Mouse (Mus musculus): ENCODE data around the gene Lce1i. TPM values are rescaled to one million over a fixed set of nuclear protein-coding genes. Genes with fewer than 3 reads are reported as not detected.
A peak's percentile ranks its signal among the peaks of the same experiment; 100 is the strongest.

Gene Lce1i
- polyA plus RNA-seq, 1 experiment from 2014 or later = not detected

DNA sequence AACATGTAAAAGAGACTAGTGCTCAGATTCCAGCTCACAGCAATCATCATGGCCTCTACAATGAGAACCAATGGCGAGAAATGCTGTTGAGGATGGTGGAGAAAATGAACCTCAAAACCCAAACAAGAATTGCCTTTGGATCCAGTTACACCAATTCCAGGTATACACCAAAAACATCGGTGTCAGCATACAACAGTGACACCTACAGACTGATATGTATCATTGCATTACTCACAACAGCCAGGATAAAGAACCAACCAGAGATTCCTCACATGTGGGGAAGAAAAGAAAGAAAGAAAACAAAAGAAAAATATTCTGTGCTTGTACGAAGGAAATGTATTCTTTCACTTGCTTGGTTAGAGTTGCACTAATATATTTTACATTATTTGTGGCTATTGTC is 7.1 kb downstream of the Lce1i start:
- Histone ChIP-seq H3K36me3 (ENCODE audit: insufficient read depth, low read length) (no peaks in the 10 kb centered on the region), H3K9ac (ENCODE audit: low read depth, low read length) (no peak overlapping the region), H3K4me1 (replicated peaks; ENCODE audit: insufficient read depth, low read length) (no peaks in the 10 kb centered on the region), H3K4me2 (ENCODE audit: low read length) (no peak overlapping the region), H3K27ac (no peak overlapping the region), H3K27me3 (ENCODE audit: insufficient read depth, low read length) (no peaks in the 10 kb centered on the region), H3K9me3 (replicated peaks; ENCODE audit: low read length) (no peaks in the 10 kb centered on the region), H3K4me3 (replicated peaks; ENCODE audit: low read depth, low read length) (no peak overlapping the region)
- DNase-seq (ENCODE audit: low spot score) = peak; percentile 16
- TF ChIP-seq CTCF (IDR thresholded peaks at IDR 0.05; ENCODE audit: low read depth) = peak; percentile 63
- WGBS = 22% methylated on average over 3 of the region's 3 CpGs
- no peak for ATAC-seq (replicated peaks; ENCODE audit: low FRiP score, low read depth)

- Histone ChIP-seq H3K9me3 (replicated peaks; ENCODE audit: low read length) (no peaks in the 10 kb centered on the region), H3K4me3 (replicated peaks; ENCODE audit: low read depth, low read length) (no peak within 1 kb of the TSS), H3K27me3 (ENCODE audit: insufficient read depth, low read length) (no peaks in the 10 kb centered on the region), H3K36me3 (ENCODE audit: insufficient read depth, low read length) (no peaks in the 10 kb centered on the region), H3K4me2 (ENCODE audit: low read length) (no peak within 1 kb of the TSS), H3K4me1 (replicated peaks; ENCODE audit: insufficient read depth, low read length) (no peaks in the 10 kb centered on the region), H3K27ac (no peak within 1 kb of the TSS), H3K9ac (ENCODE audit: low read depth, low read length) (no peak within 1 kb of the TSS)
- ATAC-seq (replicated peaks; ENCODE audit: low FRiP score, low read depth) (no peak), DNase-seq (ENCODE audit: low spot score) (no peak)
- WGBS = 95% methylated on average over 1 of the region's 1 CpGs
- TF ChIP-seq CTCF (IDR thresholded peaks at IDR 0.05; ENCODE audit: low read depth) = no peak
Observed at GRCm38 (mm10) chr3:92764965-92765364, 13.7 kb downstream of the Lce1i start, which contains the start of gene Lce1h. Gene Lce1h (minus strand): TSS chr3:92765065.

DNA sequence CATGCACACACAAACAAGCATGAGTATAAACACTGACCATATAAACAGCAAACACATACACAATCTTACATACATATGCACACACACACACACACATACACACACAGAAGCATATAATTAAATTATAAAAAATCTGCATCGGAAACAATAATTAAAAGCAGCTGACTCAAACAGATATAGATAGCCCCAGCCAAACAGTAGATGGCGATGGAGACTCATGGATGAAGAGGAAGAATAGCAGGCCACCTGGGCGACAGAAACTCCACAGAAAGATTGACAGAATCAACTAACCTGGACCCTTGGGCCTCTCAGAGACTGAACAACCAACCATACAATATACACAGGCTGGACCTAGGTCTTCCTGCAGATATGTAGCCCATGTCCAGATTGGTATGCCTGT is 25.5 kb downstream of the Lce1i start:
- Histone ChIP-seq H3K9ac (ENCODE audit: low read depth, low read length) (no peak overlapping the region), H3K9me3 (replicated peaks; ENCODE audit: low read length) (no peaks in the 10 kb centered on the region), H3K4me1 (replicated peaks; ENCODE audit: insufficient read depth, low read length) (no peaks in the 10 kb centered on the region), H3K4me3 (replicated peaks; ENCODE audit: low read depth, low read length) (no peak overlapping the region), H3K27me3 (ENCODE audit: insufficient read depth, low read length) (no peaks in the 10 kb centered on the region), H3K36me3 (ENCODE audit: insufficient read depth, low read length) (no peaks in the 10 kb centered on the region), H3K4me2 (ENCODE audit: low read length) (no peak overlapping the region), H3K27ac (no peak overlapping the region)
- DNase-seq (ENCODE audit: low spot score) = peak; percentile 1
- ATAC-seq (replicated peaks; ENCODE audit: low FRiP score, low read depth) = no peak
- TF ChIP-seq CTCF (IDR thresholded peaks at IDR 0.05; ENCODE audit: low read depth) = peak; percentile 39; the same call in 1 of the 2 replicates
- WGBS = 38% methylated on average over 3 of the region's 3 CpGs

DNA sequence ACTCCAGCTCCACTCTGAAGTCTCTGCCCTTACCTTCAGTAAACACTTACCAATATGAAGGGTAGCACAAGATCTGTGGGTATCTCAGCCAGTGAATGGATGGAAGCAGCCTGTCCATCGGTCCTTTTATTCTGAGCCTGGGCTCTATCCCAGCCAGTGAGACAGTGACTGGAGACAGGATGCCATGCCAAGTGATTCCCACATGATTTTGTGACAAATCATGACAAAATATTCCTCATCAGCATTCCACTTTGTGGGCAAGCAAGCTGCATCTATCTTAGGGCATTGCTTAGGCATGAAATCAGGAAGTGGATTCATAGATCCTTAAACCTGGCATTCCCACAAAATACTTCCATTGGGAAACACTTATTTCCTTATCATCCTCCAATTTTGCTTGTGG is 26.5 kb downstream of the Lce1i start, which contains the start of gene Lce1g:
Gene Lce1g (minus strand): TSS at position 101 of the 400 bp plus-strand sequence.
- Histone ChIP-seq H3K4me3 (replicated peaks; ENCODE audit: low read depth, low read length) (no peak within 1 kb of the TSS), H3K9ac (ENCODE audit: low read depth, low read length) (no peak within 1 kb of the TSS), H3K9me3 (replicated peaks; ENCODE audit: low read length) (no peaks in the 10 kb centered on the region), H3K27me3 (ENCODE audit: insufficient read depth, low read length) (no peaks in the 10 kb centered on the region), H3K4me2 (ENCODE audit: low read length) (no peak within 1 kb of the TSS), H3K36me3 (ENCODE audit: insufficient read depth, low read length) (no peaks in the 10 kb centered on the region), H3K27ac (no peak within 1 kb of the TSS), H3K4me1 (replicated peaks; ENCODE audit: insufficient read depth, low read length) (no peaks in the 10 kb centered on the region)
- DNase-seq (ENCODE audit: low spot score) = no peak
- no peak for TF ChIP-seq CTCF (IDR thresholded peaks at IDR 0.05; ENCODE audit: low read depth)
- WGBS = 86% methylated on average over 1 of the region's 1 CpGs
- ATAC-seq (replicated peaks; ENCODE audit: low FRiP score, low read depth) = no peak

DNA sequence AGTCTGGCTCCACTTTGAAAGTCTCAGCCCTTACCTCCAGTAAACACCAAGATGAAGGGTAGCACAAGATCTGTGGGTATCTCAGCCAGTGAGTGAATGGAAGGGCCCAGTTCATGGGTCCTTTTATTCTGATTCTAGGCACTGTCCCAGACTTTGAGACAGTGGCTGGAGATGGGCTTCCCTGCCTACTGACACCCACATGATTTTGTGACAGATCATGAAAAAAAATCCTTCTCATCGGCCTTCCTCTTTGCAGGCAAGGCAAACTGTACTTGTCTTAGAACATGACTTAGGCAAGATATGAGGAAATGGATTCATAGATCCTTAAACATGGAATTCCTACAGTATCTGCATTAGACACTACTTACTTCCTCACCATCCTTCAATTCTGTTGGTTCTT is 39.7 kb downstream of the Lce1i start, which contains the start of gene Gm38119:
Gene Gm38119 (minus strand): TSS at position 101 of the 400 bp plus-strand sequence.
- Histone ChIP-seq H3K4me1 (replicated peaks; ENCODE audit: insufficient read depth, low read length) (no peaks in the 10 kb centered on the region), H3K27ac (no peak within 1 kb of the TSS), H3K9ac (ENCODE audit: low read depth, low read length) (no peak within 1 kb of the TSS), H3K27me3 (ENCODE audit: insufficient read depth, low read length) (no peaks in the 10 kb centered on the region), H3K9me3 (replicated peaks; ENCODE audit: low read length) (no peaks in the 10 kb centered on the region), H3K36me3 (ENCODE audit: insufficient read depth, low read length) (no peaks in the 10 kb centered on the region), H3K4me3 (replicated peaks; ENCODE audit: low read depth, low read length) (no peak within 1 kb of the TSS), H3K4me2 (ENCODE audit: low read length) (no peak within 1 kb of the TSS)
- WGBS = 86% methylated on average over 1 of the region's 1 CpGs
- ATAC-seq (replicated peaks; ENCODE audit: low FRiP score, low read depth) (no peak), DNase-seq (ENCODE audit: low spot score) (no peak)
- no peak for TF ChIP-seq CTCF (IDR thresholded peaks at IDR 0.05; ENCODE audit: low read depth)

Other genes starting within 250 kb of the Lce1i start
- not detected in 2 replicates for gene 2310046K23Rik, start 244.4 kb downstream of the Lce1i start, polyA plus RNA-seq (2015; fragmentation: Nextera tagmentation; extraction: Ambion mirVana)
- 0.97 and 1.4 TPM in 2 replicates for gene Ivl, start 205.2 kb downstream of the Lce1i start, polyA plus RNA-seq (2015; fragmentation: Nextera tagmentation; extraction: Ambion mirVana)
- gene Smcp, start 189.9 kb downstream of the Lce1i start, polyA plus RNA-seq (2015; fragmentation: Nextera tagmentation; extraction: Ambion mirVana) = not detected in 2 replicates
- not detected in 2 replicates for gene 2210017I01Rik, start 171.4 kb downstream of the Lce1i start, polyA plus RNA-seq (2015; fragmentation: Nextera tagmentation; extraction: Ambion mirVana)
- not detected in 2 replicates for gene Lce6a, start 157.2 kb downstream of the Lce1i start, polyA plus RNA-seq (2015; fragmentation: Nextera tagmentation; extraction: Ambion mirVana)
- gene Lce1a1, start 130.6 kb downstream of the Lce1i start, polyA plus RNA-seq (2015; fragmentation: Nextera tagmentation; extraction: Ambion mirVana) = not detected in 2 replicates
- gene Lce1b, start 122.0 kb downstream of the Lce1i start, polyA plus RNA-seq (2015; fragmentation: Nextera tagmentation; extraction: Ambion mirVana) = not detected in 2 replicates
- gene Lce1a2, start 108.6 kb downstream of the Lce1i start, polyA plus RNA-seq (2015; fragmentation: Nextera tagmentation; extraction: Ambion mirVana) = not detected in 2 replicates
- gene Lce1c, start 99.7 kb downstream of the Lce1i start, polyA plus RNA-seq (2015; fragmentation: Nextera tagmentation; extraction: Ambion mirVana) = not detected in 2 replicates
- not detected in 2 replicates for gene Lce1d, start 91.7 kb downstream of the Lce1i start, polyA plus RNA-seq (2015; fragmentation: Nextera tagmentation; extraction: Ambion mirVana)
- not detected in 2 replicates for gene Lce1e, start 69.8 kb downstream of the Lce1i start, polyA plus RNA-seq (2015; fragmentation: Nextera tagmentation; extraction: Ambion mirVana)
- gene Lce1f, start 58.5 kb downstream of the Lce1i start, polyA plus RNA-seq (2015; fragmentation: Nextera tagmentation; extraction: Ambion mirVana) = not detected in 2 replicates
- gene Gm38119, start 39.8 kb downstream of the Lce1i start, polyA plus RNA-seq (2015; fragmentation: Nextera tagmentation; extraction: Ambion mirVana) = not detected in 2 replicates
- not detected in 2 replicates for gene Lce1g, start 26.6 kb downstream of the Lce1i start, polyA plus RNA-seq (2015; fragmentation: Nextera tagmentation; extraction: Ambion mirVana)
- not detected in 2 replicates for gene Lce1h, start 13.8 kb downstream of the Lce1i start, polyA plus RNA-seq (2015; fragmentation: Nextera tagmentation; extraction: Ambion mirVana)
- not detected in 2 replicates for gene Lce1j, start 11.6 kb upstream of the Lce1i start, polyA plus RNA-seq (2015; fragmentation: Nextera tagmentation; extraction: Ambion mirVana)
- gene Lce1k, start 29.0 kb upstream of the Lce1i start, polyA plus RNA-seq (2015; fragmentation: Nextera tagmentation; extraction: Ambion mirVana) = not detected in 2 replicates
- not detected in 2 replicates for gene Kprp, start 48.3 kb upstream of the Lce1i start, polyA plus RNA-seq (2015; fragmentation: Nextera tagmentation; extraction: Ambion mirVana)
- not detected in 2 replicates for gene Lce1l, start 72.4 kb upstream of the Lce1i start, polyA plus RNA-seq (2015; fragmentation: Nextera tagmentation; extraction: Ambion mirVana)
- gene 2310050C09Rik, start 91.3 kb upstream of the Lce1i start, polyA plus RNA-seq (2015; fragmentation: Nextera tagmentation; extraction: Ambion mirVana) = not detected in 2 replicates
- not detected in 2 replicates for gene Lce3a, start 147.3 kb upstream of the Lce1i start, polyA plus RNA-seq (2015; fragmentation: Nextera tagmentation; extraction: Ambion mirVana)
- not detected in 2 replicates for gene Lce3b, start 154.1 kb upstream of the Lce1i start, polyA plus RNA-seq (2015; fragmentation: Nextera tagmentation; extraction: Ambion mirVana)
- not detected in 2 replicates for gene Lce3c, start 165.6 kb upstream of the Lce1i start, polyA plus RNA-seq (2015; fragmentation: Nextera tagmentation; extraction: Ambion mirVana)
- not detected in 2 replicates for gene Lce3d, start 178.5 kb upstream of the Lce1i start, polyA plus RNA-seq (2015; fragmentation: Nextera tagmentation; extraction: Ambion mirVana)
- gene Lce3e, start 188.2 kb upstream of the Lce1i start, polyA plus RNA-seq (2015; fragmentation: Nextera tagmentation; extraction: Ambion mirVana) = not detected in 2 replicates
- not detected in 2 replicates for gene Lce3f, start 213.3 kb upstream of the Lce1i start, polyA plus RNA-seq (2015; fragmentation: Nextera tagmentation; extraction: Ambion mirVana)
- gene Crct1, start 236.8 kb upstream of the Lce1i start, polyA plus RNA-seq (2015; fragmentation: Nextera tagmentation; extraction: Ambion mirVana) = 0.45 and 0.52 TPM in 2 replicates
- 0.13 TPM in 1 of 2 replicates, not detected in the other for gene Lce1m, start 240.2 kb upstream of the Lce1i start, polyA plus RNA-seq (2015; fragmentation: Nextera tagmentation; extraction: Ambion mirVana)

Data from kidney, postnatal 0 days (tissue).